Mouse (Mus musculus): ENCODE measurements around the gene Bcar3. TPM values are rescaled to one million over a fixed set of nuclear protein-coding genes. Genes with fewer than 3 reads are reported as not detected.

The Bcar3 gene
- total RNA-seq, 4 experiments from 2014 or later = 3.3 to 8.9 (median 4.4) TPM

DNA sequence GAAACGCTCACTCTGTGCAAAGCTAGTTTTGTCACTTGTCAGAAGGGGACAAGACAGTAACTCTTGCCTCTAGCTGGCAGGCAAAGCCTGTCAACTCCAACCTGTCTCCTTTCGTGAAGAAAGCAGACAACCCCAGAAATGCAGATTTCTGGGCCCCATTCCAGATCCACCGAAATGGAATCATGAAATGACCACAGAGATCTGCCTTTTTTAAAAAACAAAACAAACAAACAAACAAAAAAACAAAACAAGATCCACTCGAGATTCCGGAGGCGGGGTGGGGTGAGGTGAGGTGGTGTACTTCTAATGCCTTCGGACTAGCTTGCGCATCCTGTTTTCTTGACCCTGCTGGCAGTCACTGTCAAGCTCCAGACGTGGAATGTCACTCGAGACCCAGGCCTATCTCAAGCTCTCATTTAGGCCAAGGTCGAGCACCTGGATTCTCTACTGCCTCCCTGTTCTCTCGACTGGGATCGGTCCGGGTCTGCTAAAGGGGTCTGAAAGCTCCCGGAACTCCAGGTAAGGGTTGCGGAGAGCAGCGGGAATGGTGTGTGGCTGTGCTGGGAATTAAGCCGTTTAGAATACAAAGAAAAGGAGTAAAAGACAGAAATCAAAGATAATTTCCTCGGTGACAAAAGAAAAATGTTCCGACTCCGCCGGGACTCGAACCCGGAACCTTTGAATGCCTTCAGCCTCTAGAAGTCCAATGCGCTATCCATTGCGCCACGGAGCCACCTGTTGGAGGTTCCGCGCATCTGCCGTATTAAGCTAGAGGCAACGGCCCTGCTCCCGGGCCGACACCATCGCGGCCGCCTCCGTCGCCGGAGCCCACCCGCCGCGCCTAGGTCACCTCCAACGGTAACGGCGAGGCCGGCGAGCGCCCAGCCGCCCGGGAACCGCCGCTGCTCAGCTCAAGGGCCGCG, 1.4 kb upstream of the Bcar3 start:
- DNase-seq (ENCODE audit: low spot score in 2 of 2) = peak; percentile 88

DNA sequence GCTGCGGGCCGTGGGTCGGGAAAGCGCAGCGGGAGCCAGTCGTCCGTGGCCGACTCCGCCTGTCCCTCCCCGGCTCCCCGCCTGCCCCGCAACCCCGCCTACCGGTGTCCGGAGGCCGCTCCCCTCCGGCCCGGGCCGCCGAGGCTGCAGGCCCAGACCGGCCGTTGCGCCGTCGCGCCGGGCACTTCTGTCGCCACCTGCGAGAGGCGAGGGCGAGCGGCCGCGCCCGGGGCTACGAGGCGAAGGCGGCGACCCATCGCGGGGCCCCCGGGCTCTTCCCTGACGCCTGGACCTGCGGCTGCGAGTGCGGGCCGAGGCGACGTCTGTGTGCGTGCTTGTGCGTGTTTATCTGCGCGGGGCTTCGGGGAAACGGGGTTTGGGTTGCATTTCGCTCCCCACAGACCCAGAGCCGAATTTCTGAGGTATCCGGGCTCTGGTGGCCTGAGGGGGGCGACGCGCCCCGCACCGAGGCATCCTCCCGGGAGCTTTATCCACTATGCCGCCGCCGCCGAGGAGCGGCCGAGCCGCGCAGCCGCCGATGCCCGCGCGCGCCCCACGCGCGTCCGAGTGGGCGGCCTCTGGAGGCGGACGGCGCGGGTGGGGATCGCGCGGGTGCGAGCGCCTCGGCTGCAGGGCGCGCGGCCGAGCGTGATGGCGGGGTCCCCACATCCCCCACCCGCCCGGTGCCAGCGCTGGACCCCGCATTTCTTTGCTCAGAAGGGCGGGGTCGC, 548 bp upstream of the Bcar3 start:
- DNase-seq (ENCODE audit: low spot score in 2 of 2) = peak; percentile 79

- peak in 1 of 2 experiments; percentile 15 for DNase-seq (ENCODE audit: low spot score in 2 of 2)
These were observed 1.6 kb downstream of the Bcar3 start for GRCm38 (mm10) chr3:122295511-122295910.

- DNase-seq (ENCODE audit: low spot score in 2 of 2) = peak in 1 of 2 experiments; percentile 26
These were observed 3.0 kb downstream of the Bcar3 start for GRCm38 (mm10) chr3:122296979-122297378.

DNA sequence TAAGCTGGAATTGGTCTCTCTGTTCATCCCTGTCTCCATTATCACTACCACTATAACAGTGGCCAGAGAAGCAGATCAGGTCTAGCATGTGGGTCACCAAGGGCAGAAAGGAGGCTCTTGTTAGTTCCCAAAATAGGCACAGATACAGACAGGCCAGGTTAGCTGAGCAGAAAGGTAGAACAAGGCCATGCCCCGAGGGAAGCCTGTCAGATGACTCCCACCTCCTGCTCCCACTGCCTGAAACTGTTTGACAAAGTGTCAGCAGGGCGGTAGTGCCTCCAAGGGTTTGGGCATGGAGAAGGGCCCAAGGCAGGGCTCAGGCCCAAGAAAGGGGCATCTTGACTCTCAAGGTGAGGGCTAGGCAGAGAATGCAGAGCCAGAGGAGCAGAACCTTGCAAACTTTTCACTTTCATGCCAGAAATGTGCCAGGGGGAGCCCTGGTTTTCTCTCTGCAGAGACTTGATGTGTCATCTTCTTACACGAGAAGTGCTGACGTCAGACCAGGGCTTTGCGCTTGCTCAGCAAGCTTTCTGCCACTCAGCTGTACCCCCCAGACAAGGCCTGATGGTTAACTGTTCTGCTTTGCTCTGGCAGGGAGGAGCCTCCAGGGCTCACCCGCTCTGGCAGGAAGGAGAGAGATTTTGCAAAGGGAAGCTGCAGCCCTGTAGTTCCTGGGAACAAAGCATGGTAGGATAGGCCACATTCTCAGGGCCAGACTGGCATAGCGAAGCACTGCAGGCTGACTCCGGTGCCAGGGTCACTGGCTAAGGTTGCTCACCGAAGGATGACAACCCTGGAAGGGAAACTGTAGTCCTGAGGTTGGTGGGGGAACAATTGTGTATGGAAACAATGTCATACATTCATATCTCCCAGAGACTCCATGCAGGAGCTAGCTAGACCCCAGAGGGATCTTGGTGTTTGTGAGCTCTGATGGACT, 7.3 kb downstream of the Bcar3 start:
- DNase-seq (ENCODE audit: low spot score in 2 of 2) = no peak

DNA sequence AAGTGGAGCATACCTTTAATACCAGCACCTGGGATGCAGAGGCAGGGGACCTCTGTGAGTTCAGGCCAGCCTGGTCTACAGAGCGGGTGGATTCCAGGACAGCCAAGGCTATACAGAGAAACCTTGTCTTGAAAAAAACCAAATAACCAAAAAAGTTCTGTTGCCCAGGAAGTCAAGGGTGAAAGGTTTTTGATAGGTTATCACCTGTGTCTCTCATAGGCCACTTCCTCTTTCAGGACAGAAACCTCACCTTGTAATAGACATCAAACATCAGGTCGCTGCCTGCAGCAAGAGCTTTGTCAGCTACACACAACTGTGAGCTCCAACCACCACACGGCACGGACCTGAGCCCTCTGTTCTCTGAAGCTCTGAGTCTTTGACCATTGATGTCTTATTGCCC, 10.6 kb downstream of the Bcar3 start:
- DNase-seq (ENCODE audit: low spot score in 2 of 2) = no peak

- no peak for DNase-seq (ENCODE audit: low spot score in 2 of 2)
These were observed 14.1 kb downstream of the Bcar3 start for GRCm38 (mm10) chr3:122307894-122308671.

GRCm38 (mm10) chr3:122308981-122309380, 15.0 kb downstream of the Bcar3 start:
- DNase-seq (ENCODE audit: low spot score in 2 of 2) = no peak

DNA sequence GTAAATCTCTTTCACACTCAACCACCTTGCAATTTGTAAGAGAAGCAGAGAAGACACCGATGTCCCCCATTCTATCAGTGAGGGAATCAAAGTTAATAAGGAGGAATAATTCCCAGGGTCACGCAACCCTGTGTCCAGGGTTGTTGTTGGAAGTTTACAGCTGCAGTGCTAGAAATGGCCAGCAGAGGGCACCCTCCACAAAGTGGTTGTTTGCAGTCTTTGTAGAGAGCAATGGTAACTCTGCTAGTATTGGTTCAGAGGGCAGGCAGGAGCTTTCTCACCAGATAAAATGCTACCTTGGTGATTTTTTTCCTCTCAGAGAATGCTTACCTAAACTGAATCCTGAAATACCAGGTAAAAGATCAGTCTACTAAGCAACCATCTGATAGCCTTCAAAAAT, 18.1 kb downstream of the Bcar3 start:
- peak; percentile 56 to 65 for DNase-seq (ENCODE audit: low spot score in 2 of 2)

GRCm38 (mm10) chr3:122312936-122313629, 19.1 kb downstream of the Bcar3 start:
- no peak for DNase-seq (ENCODE audit: low spot score in 2 of 2)

DNA sequence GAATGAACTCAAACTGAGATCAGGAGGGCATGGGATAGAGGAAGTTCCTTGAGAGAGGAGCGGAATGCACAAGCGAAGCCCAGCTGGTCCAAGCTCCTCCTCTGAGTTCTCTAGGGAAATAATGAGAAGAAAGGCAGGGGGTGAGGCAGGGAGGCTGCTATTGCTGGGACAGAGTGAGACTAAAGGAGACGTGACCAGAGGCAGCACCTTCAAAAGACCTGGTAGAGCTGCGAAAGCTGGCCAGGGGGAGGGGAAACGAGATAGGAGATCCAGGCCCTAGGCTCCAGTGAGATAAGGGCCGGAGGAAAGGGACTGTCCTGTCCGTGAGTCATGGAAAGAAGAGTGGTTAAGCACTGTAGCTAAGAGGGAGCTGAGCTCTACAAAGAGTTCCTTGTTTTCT, 20.0 kb downstream of the Bcar3 start:
- DNase-seq (ENCODE audit: low spot score in 2 of 2) = no peak

- DNase-seq (ENCODE audit: low spot score in 2 of 2) = no peak
These were observed 22.7 kb downstream of the Bcar3 start for GRCm38 (mm10) chr3:122316621-122317020.

DNA sequence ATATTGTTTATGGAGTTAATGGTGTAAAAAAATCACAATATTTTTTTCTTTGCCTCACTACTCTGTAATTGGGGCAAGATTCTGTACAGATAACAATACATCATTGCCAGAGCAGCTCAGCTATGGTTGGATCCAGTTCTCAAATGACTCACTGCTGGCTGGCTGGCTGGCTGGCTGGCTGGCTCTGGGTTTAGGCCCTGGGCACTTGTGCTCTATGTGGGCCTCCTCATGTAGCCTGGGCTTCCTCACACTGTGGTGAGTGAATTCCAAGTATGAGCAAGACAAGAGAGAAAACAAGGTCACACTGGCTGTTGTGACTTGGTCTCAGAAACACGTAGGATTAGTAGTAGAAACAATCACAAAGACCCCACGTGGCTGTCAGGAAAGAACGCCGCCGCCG, 23.4 kb downstream of the Bcar3 start:
- no peak for DNase-seq (ENCODE audit: low spot score in 2 of 2)

DNA sequence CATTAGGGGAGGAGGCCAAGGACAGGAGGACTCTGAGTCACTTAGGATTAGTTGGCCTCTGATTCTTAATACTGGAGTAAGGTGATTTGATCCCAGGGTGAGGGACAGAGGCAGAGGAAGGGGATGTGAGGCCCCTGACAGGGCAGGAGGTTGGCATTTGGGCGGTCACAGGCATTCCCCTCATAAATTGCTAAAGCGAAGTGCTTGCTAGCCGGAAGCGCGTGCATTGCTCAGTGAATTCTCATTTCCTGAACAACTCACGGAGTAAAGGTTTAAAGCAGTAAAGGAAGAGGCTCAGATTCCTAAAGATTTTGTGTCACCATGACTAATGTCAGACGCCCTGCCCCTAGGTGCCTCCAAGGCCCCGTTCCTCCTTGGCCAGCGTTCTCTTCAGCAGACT, 28.3 kb downstream of the Bcar3 start:
- no peak for DNase-seq (ENCODE audit: low spot score in 2 of 2)

- no peak for DNase-seq (ENCODE audit: low spot score in 2 of 2)
These were observed 29.9 kb downstream of the Bcar3 start for GRCm38 (mm10) chr3:122323841-122324240.

DNA sequence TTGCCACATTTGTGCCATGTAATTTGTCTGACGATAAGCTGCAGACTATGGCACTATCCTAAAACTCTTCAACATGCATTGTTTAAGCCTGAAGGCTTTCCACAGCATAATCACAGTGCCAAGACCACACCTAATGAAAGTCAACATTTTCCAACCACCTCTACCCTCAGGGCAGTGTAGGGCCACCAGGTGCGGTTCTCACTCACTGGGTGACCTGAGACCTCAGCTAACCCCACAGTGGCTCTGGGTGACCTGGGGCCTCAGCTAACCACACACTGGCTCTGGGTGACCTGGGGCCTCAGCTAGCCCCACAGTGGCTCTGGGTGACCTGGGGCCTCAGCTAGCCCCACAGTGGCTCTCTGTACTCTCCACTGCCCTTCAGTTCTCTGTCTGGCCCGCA, 30.6 kb downstream of the Bcar3 start:
- no peak for DNase-seq (ENCODE audit: low spot score in 2 of 2)

DNA sequence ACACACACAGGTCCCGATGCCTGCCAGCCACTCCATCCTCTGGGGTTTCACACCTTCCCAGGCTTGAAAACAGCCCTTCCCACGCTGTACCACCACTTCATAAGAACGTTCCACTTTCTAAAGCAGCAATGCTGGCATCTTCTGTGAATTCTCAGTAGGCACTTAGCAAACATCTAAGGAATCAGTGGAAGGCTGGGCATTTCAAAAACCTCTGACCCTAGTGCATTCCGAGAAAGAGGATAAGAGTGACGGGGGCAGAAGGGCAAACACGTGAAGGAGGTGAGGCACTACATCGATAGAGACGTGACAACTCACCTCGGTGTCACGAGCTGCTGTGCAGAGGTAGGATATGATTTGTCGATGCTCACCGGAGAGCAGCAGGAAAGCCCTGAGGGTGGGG, 36.5 kb downstream of the Bcar3 start:
- no peak for DNase-seq (ENCODE audit: low spot score in 2 of 2)

DNA sequence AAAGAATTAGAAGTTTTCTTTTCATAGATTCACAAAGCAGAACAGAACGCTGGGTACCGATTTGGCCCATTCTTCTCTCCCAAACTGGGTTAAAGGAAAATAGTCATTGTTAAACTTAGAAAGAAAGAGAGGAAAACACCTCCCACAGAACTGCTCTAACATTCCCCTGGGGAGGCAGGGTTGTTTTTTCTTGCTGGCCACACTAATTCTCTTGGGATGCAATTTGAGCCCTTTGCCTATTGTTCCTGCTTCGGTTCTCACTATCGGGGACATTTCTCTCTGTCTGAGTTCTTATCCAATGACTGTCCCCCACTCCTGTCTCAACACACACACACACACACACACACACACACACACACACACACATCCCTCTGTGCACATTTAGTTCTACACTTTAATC, 39.6 kb downstream of the Bcar3 start:
- DNase-seq (ENCODE audit: low spot score in 2 of 2) = no peak

- no peak for DNase-seq (ENCODE audit: low spot score in 2 of 2)
These were observed 40.0 kb downstream of the Bcar3 start for GRCm38 (mm10) chr3:122333902-122334301.

- DNase-seq (ENCODE audit: low spot score in 2 of 2) = no peak
These were observed 40.4 kb downstream of the Bcar3 start for GRCm38 (mm10) chr3:122334375-122334774.

Measured in gastrocnemius, adult 8-10 months (tissue).